Mouse (Mus musculus) forebrain, postnatal 0 days (tissue): ENCODE measurements around the gene Gm10135. TPM values are rescaled to one million over a fixed set of nuclear protein-coding genes. Genes with fewer than 3 reads are reported as not detected.
"Not testable (repeated sequence)": the region's sequence is repeated elsewhere in the genome, so short reads cannot be mapped to it uniquely, and the experiment has no call there.

Experiments used
- ATAC-seq: fragments of 200-750 bp; cut with Nextera tagmentation; 2 replicates; pipeline ENCODE4 v1.8.0; 2017; ENCODE audit warnings: mild to moderate bottlenecking, moderate library complexity
- DNase-seq: peaks from one replicate; pipeline ENCODE4 v3.0.0-alpha.2; 2015
- H3K27ac ChIP-seq: fragments of 300-500 bp; sonication (generic); 2 replicates; pipeline ENCODE4 v1.5.1; 2014; ENCODE audit warnings: low read depth, mild to moderate bottlenecking, antibody characterized with exemption, low read length, moderate library complexity, mixed read lengths
- H3K27me3 ChIP-seq: fragments of 300-500 bp; sonication (generic); 2 replicates; pipeline ENCODE4 v1.6.1; 2014; ENCODE audit warnings: mild to moderate bottlenecking, low read length, mixed read lengths; ENCODE audit not compliant: insufficient read depth
- H3K36me3 ChIP-seq: fragments of 300-500 bp; sonication (generic); 2 replicates; pipeline ENCODE4 v1.6.1; 2014; ENCODE audit warnings: mild to moderate bottlenecking, moderate library complexity; ENCODE audit not compliant: insufficient read depth
- H3K4me1 ChIP-seq: fragments of 300-500 bp; sonication (generic); 2 replicates; pipeline ENCODE4 v1.6.1; 2014; ENCODE audit warnings: antibody characterized with exemption; ENCODE audit not compliant: insufficient read depth
- H3K4me2 ChIP-seq: fragments of 300-500 bp; sonication (generic); 2 replicates; pipeline ENCODE4 v1.6.1; 2014; ENCODE audit warnings: low read depth, mild to moderate bottlenecking, moderate library complexity
- H3K4me3 ChIP-seq: fragments of 300-500 bp; sonication (generic); 2 replicates; pipeline ENCODE4 v1.5.1; 2014; ENCODE audit warnings: low read depth, low read length, mixed read lengths
- H3K9ac ChIP-seq: fragments of 300-500 bp; sonication (generic); 2 replicates; pipeline ENCODE4 v1.6.1; 2014; ENCODE audit warnings: mild to moderate bottlenecking
- H3K9me3 ChIP-seq: fragments of 300-500 bp; sonication (generic); 2 replicates; pipeline ENCODE4 v1.6.1; 2016; ENCODE audit warnings: low read length
- CTCF ChIP-seq: sonication (generic); IDR thresholded peaks from 2 replicates; pipeline ENCODE4 v1.5.1; 2016; ENCODE audit warnings: antibody characterized with exemption, control low read depth, low read depth
- WGBS: fragments of 180-500 bp; shearing (Covaris S2); extraction: QIAGEN DNeasy Blood & Tissue Kit; methylation state at CpG from one replicate; pipeline ENCODE4 v1.1.7; 2014; 5-methylcytosine and 5-hydroxymethylcytosine counted together
- polyA plus RNA-seq: library from polyadenylated mRNA; unstranded; fragments of >200 nt; fragmentation: Nextera tagmentation; extraction: Ambion mirVana; gene quantifications from 2 replicates; pipeline ENCODE4 v1.2.1, GENCODE M21; 2015
- total RNA-seq: library from RNA; depleted of rRNA; stranded (reverse); fragments of >200 nt; gene quantifications from 2 replicates; pipeline ENCODE4 v1.2.3, GENCODE M21; 2014

Gm10135 gene
- total and polyA plus RNA-seq, 2 experiments from 2014 or later, result not detected

- 39% methylated on average over 5 of the region's 5 CpGs for WGBS
- H3K36me3 ChIP-seq, result no peaks in the 10 kb centered on the region
- TF ChIP-seq CTCF, result 0 out of 2 replicates have a peak, but pooled peaks have one; percentile 0
- H3K27ac ChIP-seq, result no peak overlapping the region
- DNase-seq (no peak), ATAC-seq (peak; percentile 27)
- no peaks in the 10 kb centered on the region for H3K9me3 ChIP-seq
- H3K4me2 ChIP-seq, result peak overlapping the region; percentile 66
- 0 out of 2 replicates have a peak, but pooled peaks cover 3% of the 10 kb centered on the region for H3K27me3 ChIP-seq
- no peak overlapping the region for H3K9ac ChIP-seq
- peak overlapping the region; percentile 42 for H3K4me3 ChIP-seq
- H3K4me1 ChIP-seq, result no peaks in the 10 kb centered on the region
These were observed 33.1 kb upstream of the Gm10135 start for GRCm38 (mm10) chr5:73007582-73007959.

GRCm38 (mm10) chr5:73006784-73007581 lies 32.5 kb upstream of the Gm10135 start, which contains the start of gene Slc10a4:
Slc10a4 (plus strand) TSS chr5:73006883.
- no peaks in the 10 kb centered on the region for H3K9me3 ChIP-seq
- WGBS, result 6% methylated on average over 56 of the region's 65 CpGs
- TF ChIP-seq CTCF, result peak; percentile 16; the same call in 1 of the 2 replicates
- H3K27ac ChIP-seq, result no peak within 1 kb of the TSS
- DNase-seq (peak; percentile 24), ATAC-seq (peak; percentile 89)
- H3K4me2 ChIP-seq, result peak within 1 kb of the TSS; percentile 66
- no peaks in the 10 kb centered on the region for H3K36me3 ChIP-seq
- 0 out of 2 replicates have a peak, but pooled peaks cover 3% of the 10 kb centered on the region for H3K27me3 ChIP-seq
- H3K4me1 ChIP-seq, result no peaks in the 10 kb centered on the region
- peak within 1 kb of the TSS; percentile 42 for H3K4me3 ChIP-seq
- H3K9ac ChIP-seq, result peak within 1 kb of the TSS; percentile 55

GRCm38 (mm10) chr5:73004046-73004445 lies 29.5 kb upstream of the Gm10135 start:
- no peak for ATAC-seq
- no peak for TF ChIP-seq CTCF
- no peak overlapping the region for H3K9ac ChIP-seq

GRCm38 (mm10) chr5:72998546-72998945 lies 24.0 kb upstream of the Gm10135 start:
- H3K36me3 ChIP-seq, DNase-seq, H3K4me2 ChIP-seq, H3K4me1 ChIP-seq, H3K27ac ChIP-seq, H3K4me3 ChIP-seq, ATAC-seq, H3K27me3 ChIP-seq, H3K9me3 ChIP-seq, H3K9ac ChIP-seq: not testable (repeated sequence)
- 93% methylated on average over 1 of the region's 1 CpGs for WGBS

More at GRCm38 (mm10) chr5:73004046-73004445, 29.5 kb upstream of the Gm10135 start:
- Histone ChIP-seq H3K4me3 (no peak overlapping the region), H3K36me3 (no peaks in the 10 kb centered on the region), H3K9me3 (no peaks in the 10 kb centered on the region), H3K4me1 (no peaks in the 10 kb centered on the region), H3K27me3 (0 out of 2 replicates have a peak, but pooled peaks cover 3% of the 10 kb centered on the region), H3K27ac (no peak overlapping the region), H3K4me2 (no peak overlapping the region)
- DNase-seq, result no peak
- WGBS, result 87% methylated on average over 5 of the region's 5 CpGs

- Histone ChIP-seq H3K27ac (no peak overlapping the region), H3K9ac (no peak overlapping the region), H3K4me1 (no peaks in the 10 kb centered on the region), H3K4me2 (no peak overlapping the region), H3K9me3 (no peaks in the 10 kb centered on the region), H3K36me3 (no peaks in the 10 kb centered on the region), H3K4me3 (no peak overlapping the region), H3K27me3 (no peaks in the 10 kb centered on the region)
- TF ChIP-seq CTCF, result no peak
- ATAC-seq (no peak), DNase-seq (no peak)
- WGBS, result 26% methylated on average over 10 of the region's 10 CpGs
These were observed 20.9 kb upstream of the Gm10135 start for GRCm38 (mm10) chr5:72995379-72995778.

GRCm38 (mm10) chr5:72994928-72995327 lies 20.4 kb upstream of the Gm10135 start:
- H3K36me3 ChIP-seq, result no peaks in the 10 kb centered on the region
- ATAC-seq (no peak), DNase-seq (no peak)
- WGBS, result 59% methylated on average over 2 of the region's 2 CpGs
- no peaks in the 10 kb centered on the region for H3K27me3 ChIP-seq
- no peak overlapping the region for H3K9ac ChIP-seq
- no peak overlapping the region for H3K27ac ChIP-seq
- no peak overlapping the region for H3K4me3 ChIP-seq
- no peak for TF ChIP-seq CTCF
- H3K9me3 ChIP-seq, result no peaks in the 10 kb centered on the region
- 0 out of 2 replicates have a peak, but pooled peaks cover under 1% of the 10 kb centered on the region for H3K4me1 ChIP-seq
- no peak overlapping the region for H3K4me2 ChIP-seq

GRCm38 (mm10) chr5:72994424-72994823 lies 19.9 kb upstream of the Gm10135 start:
- no peak for ATAC-seq
- Histone ChIP-seq H3K27me3 (no peaks in the 10 kb centered on the region), H3K27ac (no peak overlapping the region), H3K9ac (no peak overlapping the region), H3K4me1 (0 out of 2 replicates have a peak, but pooled peaks cover 3% of the 10 kb centered on the region), H3K4me2 (no peak overlapping the region), H3K9me3 (no peaks in the 10 kb centered on the region), H3K36me3 (no peaks in the 10 kb centered on the region), H3K4me3 (no peak overlapping the region)
- WGBS, result 38% methylated on average over 8 of the region's 8 CpGs
- DNase-seq, result no peak
- TF ChIP-seq CTCF, result no peak
